Mouse (Mus musculus) liver, postnatal 0 days (tissue): Measurements from ENCODE around the gene Ibtk.

Source experiments
- CTCF ChIP-seq: sonication (generic); IDR thresholded peaks from 2 replicates; pipeline ENCODE4 v1.5.1; 2016; ENCODE audit warnings: antibody characterized with exemption, low read depth
- EP300 ChIP-seq: IDR thresholded peaks from 2 replicates; pipeline ENCODE4 v1.6.1; 2016; ENCODE audit warnings: antibody characterized with exemption, low read depth, mild to moderate bottlenecking

- TF ChIP-seq CTCF (peak; percentile 43; the same call in 1 of the 2 replicates), EP300 (no peak; the same call in 1 of the 2 replicates)
Measured at GRCm38 (mm10) chr9:85748204-85749141, 661 bp downstream of the Ibtk start.
